Mouse (Mus musculus) hindbrain, embryonic 16.5 days (tissue): ENCODE measurements around the gene Prex1. TPM values are rescaled to one million over a fixed set of nuclear protein-coding genes. Genes with fewer than 3 reads are reported as not detected.

Experiments used
- ATAC-seq: fragments of 200-750 bp; cut with Nextera tagmentation; 2 replicates; pipeline ENCODE4 v1.8.0; 2017; ENCODE audit warnings: moderate TSS enrichment, moderate library complexity
- H3K27ac ChIP-seq: fragments of 300-500 bp; sonication (generic); 2 replicates; pipeline ENCODE4 v1.5.1; 2014; ENCODE audit warnings: low read depth, mild to moderate bottlenecking, control low read depth, low read length, moderate library complexity
- H3K27me3 ChIP-seq: fragments of 300-500 bp; sonication (generic); replicated peaks from 2 replicates; pipeline ENCODE4 v1.6.1; 2014; ENCODE audit warnings: low read length; ENCODE audit not compliant: control insufficient read depth, insufficient read depth
- H3K36me3 ChIP-seq: fragments of 300-500 bp; sonication (generic); 2 replicates; pipeline ENCODE4 v1.6.1; 2014; ENCODE audit warnings: mild to moderate bottlenecking, low read length, moderate library complexity, mixed read lengths; ENCODE audit not compliant: control insufficient read depth, insufficient read depth
- H3K4me1 ChIP-seq: fragments of 300-500 bp; sonication (generic); 2 replicates; pipeline ENCODE4 v1.6.1; 2014; ENCODE audit warnings: low read depth, low read length; ENCODE audit not compliant: control insufficient read depth, insufficient read depth
- H3K4me2 ChIP-seq: fragments of 300-500 bp; sonication (generic); 2 replicates; pipeline ENCODE4 v1.6.1; 2014; ENCODE audit warnings: mild to moderate bottlenecking, low read length, control low read depth, moderate library complexity
- H3K4me3 ChIP-seq: fragments of 300-500 bp; sonication (generic); 2 replicates; pipeline ENCODE4 v1.5.1; 2014; ENCODE audit warnings: mild to moderate bottlenecking, low read length, control low read depth, moderate library complexity
- H3K9ac ChIP-seq: fragments of 300-500 bp; sonication (generic); 2 replicates; pipeline ENCODE4 v1.6.1; 2014; ENCODE audit warnings: low read depth, mild to moderate bottlenecking, control low read depth, low read length, moderate library complexity
- H3K9me3 ChIP-seq: fragments of 300-500 bp; sonication (generic); 2 replicates; pipeline ENCODE4 v1.6.1; 2014; ENCODE audit warnings: mild to moderate bottlenecking, low read length, moderate library complexity; ENCODE audit not compliant: control insufficient read depth
- WGBS: fragments of 180-500 bp; shearing (Covaris S2); extraction: QIAGEN DNeasy Blood & Tissue Kit; methylation state at CpG from one replicate; pipeline ENCODE4 v1.1.7; 2014; 5-methylcytosine and 5-hydroxymethylcytosine counted together
- polyA plus RNA-seq: library from polyadenylated mRNA; unstranded; fragments of >200 nt; fragmentation: Nextera tagmentation; extraction: Ambion mirVana; gene quantifications from 2 replicates; pipeline ENCODE4 v1.2.1, GENCODE M21; 2015

Prex1 gene
- polyA plus RNA-seq, 1 experiment from 2014 or later: 27.3 TPM

- Histone ChIP-seq H3K9me3 (no peaks in the 10 kb centered on the region), H3K9ac (no peak overlapping the region; the same call in 1 of the 2 replicates), H3K27me3 (no peaks in the 10 kb centered on the region), H3K4me2 (no peak overlapping the region), H3K4me1 (peaks cover 38% of the 10 kb centered on the region), H3K36me3 (no peaks in the 10 kb centered on the region), H3K27ac (peak overlapping the region; percentile 30), H3K4me3 (no peak overlapping the region)
- 56% methylated on average over 9 of the region's 9 CpGs for WGBS
- ATAC-seq: peak; percentile 47
Measured at GRCm38 (mm10) chr2:166663250-166663961, 50.2 kb downstream of the Prex1 start.

- H3K36me3 ChIP-seq: no peaks in the 10 kb centered on the region
- WGBS: 38% methylated on average over 6 of the region's 6 CpGs
- H3K4me1 ChIP-seq: peaks cover 32% of the 10 kb centered on the region
- ATAC-seq: peak; percentile 50
- no peak overlapping the region for H3K4me2 ChIP-seq
- H3K9ac ChIP-seq: peak overlapping the region; percentile 8; the same call in 1 of the 2 replicates
- H3K9me3 ChIP-seq: no peaks in the 10 kb centered on the region
- H3K4me3 ChIP-seq: no peak overlapping the region
- no peaks in the 10 kb centered on the region for H3K27me3 ChIP-seq
- peak overlapping the region; percentile 30; the same call in 1 of the 2 replicates for H3K27ac ChIP-seq
Measured at GRCm38 (mm10) chr2:166662595-166663160, 51.0 kb downstream of the Prex1 start.

DNA sequence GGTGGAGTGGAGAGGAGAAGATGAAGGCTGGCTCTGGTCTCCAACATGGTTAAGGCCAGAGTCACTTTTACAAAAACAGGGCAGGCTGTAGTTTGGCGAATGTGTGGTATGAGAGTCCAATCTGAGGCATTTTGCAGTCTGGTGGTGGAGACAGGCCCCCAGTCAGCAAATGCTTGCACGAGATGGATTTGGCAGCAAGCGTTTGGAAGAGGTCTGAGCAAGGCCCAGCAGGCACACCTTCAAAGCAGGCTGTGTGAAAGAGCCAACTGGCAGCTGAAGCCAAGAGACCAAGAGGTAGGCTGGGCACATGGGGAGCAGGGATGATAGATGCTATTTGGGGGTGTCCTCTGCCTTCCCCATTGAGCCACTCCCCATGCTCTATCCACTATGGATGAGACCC, 51.7 kb downstream of the Prex1 start:
- Histone ChIP-seq H3K4me3 (no peak overlapping the region), H3K4me2 (no peak overlapping the region), H3K27me3 (no peaks in the 10 kb centered on the region), H3K9ac (no peak overlapping the region), H3K4me1 (peaks cover 32% of the 10 kb centered on the region), H3K36me3 (no peaks in the 10 kb centered on the region), H3K9me3 (no peaks in the 10 kb centered on the region), H3K27ac (peak overlapping the region; percentile 42; the same call in 1 of the 2 replicates)
- 47% methylated on average over 3 of the region's 3 CpGs for whole genome bisulfite sequencing
- peak; percentile 40; the same call in 1 of the 2 replicates for ATAC-seq

- Histone ChIP-seq H3K27ac (peak overlapping the region; percentile 42; the same call in 1 of the 2 replicates), H3K27me3 (no peaks in the 10 kb centered on the region), H3K9me3 (no peaks in the 10 kb centered on the region), H3K9ac (no peak overlapping the region), H3K4me3 (no peak overlapping the region), H3K4me2 (no peak overlapping the region), H3K4me1 (peaks cover 35% of the 10 kb centered on the region), H3K36me3 (no peaks in the 10 kb centered on the region)
- WGBS: 69% methylated on average over 12 of the region's 12 CpGs
- no peak for ATAC-seq
Measured at GRCm38 (mm10) chr2:166661498-166661897, 52.1 kb downstream of the Prex1 start.

GRCm38 (mm10) chr2:166658380-166658779, 55.3 kb downstream of the Prex1 start:
- Histone ChIP-seq H3K27me3 (no peaks in the 10 kb centered on the region), H3K4me2 (no peak overlapping the region), H3K9ac (no peak overlapping the region), H3K4me3 (no peak overlapping the region), H3K9me3 (no peaks in the 10 kb centered on the region), H3K27ac (no peak overlapping the region), H3K4me1 (peaks cover 43% of the 10 kb centered on the region), H3K36me3 (no peaks in the 10 kb centered on the region)
- ATAC-seq: no peak
- 62% methylated on average over 3 of the region's 3 CpGs for WGBS

DNA sequence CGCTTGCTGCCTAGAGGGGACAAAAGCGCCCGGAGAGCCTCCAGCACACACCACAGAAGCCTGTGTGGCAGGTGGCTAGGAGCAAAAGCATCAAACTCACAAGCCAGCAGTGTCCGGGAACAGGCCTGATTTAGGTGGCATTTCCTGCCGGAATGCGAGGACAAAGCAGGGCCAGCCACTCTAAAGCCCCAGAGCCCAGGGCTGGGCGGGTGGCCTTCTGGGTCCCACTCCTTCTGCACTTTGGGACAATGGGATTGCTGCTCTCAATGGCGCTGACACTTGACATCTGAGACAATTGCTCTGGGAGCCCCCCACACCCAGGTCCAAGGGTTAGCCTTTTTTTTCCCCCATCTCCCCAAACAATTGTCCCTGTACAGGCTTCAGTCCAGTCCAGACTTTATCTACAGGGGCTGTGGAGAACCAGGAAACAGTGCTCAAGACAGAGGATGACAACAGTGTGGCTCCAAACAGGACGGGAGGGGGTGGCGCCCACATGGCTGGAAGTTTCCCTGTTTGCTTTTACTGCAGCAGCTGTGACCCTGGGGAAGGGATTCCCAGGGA, 56.1 kb downstream of the Prex1 start:
- peaks cover 35% of the 10 kb centered on the region for H3K4me1 ChIP-seq
- H3K27me3 ChIP-seq: no peaks in the 10 kb centered on the region
- no peaks in the 10 kb centered on the region for H3K36me3 ChIP-seq
- no peak overlapping the region for H3K4me2 ChIP-seq
- no peaks in the 10 kb centered on the region for H3K9me3 ChIP-seq
- no peak overlapping the region for H3K4me3 ChIP-seq
- peak overlapping the region; percentile 51 for H3K27ac ChIP-seq
- 27% methylated on average over 10 of the region's 10 CpGs for WGBS
- peak overlapping the region; percentile 29; the same call in 1 of the 2 replicates for H3K9ac ChIP-seq
- ATAC-seq: no peak

GRCm38 (mm10) chr2:166656630-166657029, 57.0 kb downstream of the Prex1 start:
- H3K27me3 ChIP-seq: no peaks in the 10 kb centered on the region
- no peaks in the 10 kb centered on the region for H3K9me3 ChIP-seq
- no peaks in the 10 kb centered on the region for H3K36me3 ChIP-seq
- H3K27ac ChIP-seq: peak overlapping the region; percentile 13; the same call in 1 of the 2 replicates
- no peak overlapping the region; the same call in 1 of the 2 replicates for H3K4me2 ChIP-seq
- peaks cover 28% of the 10 kb centered on the region for H3K4me1 ChIP-seq
- no peak for ATAC-seq
- 43% methylated on average over 4 of the region's 4 CpGs for WGBS
- H3K4me3 ChIP-seq: no peak overlapping the region
- H3K9ac ChIP-seq: no peak overlapping the region

DNA sequence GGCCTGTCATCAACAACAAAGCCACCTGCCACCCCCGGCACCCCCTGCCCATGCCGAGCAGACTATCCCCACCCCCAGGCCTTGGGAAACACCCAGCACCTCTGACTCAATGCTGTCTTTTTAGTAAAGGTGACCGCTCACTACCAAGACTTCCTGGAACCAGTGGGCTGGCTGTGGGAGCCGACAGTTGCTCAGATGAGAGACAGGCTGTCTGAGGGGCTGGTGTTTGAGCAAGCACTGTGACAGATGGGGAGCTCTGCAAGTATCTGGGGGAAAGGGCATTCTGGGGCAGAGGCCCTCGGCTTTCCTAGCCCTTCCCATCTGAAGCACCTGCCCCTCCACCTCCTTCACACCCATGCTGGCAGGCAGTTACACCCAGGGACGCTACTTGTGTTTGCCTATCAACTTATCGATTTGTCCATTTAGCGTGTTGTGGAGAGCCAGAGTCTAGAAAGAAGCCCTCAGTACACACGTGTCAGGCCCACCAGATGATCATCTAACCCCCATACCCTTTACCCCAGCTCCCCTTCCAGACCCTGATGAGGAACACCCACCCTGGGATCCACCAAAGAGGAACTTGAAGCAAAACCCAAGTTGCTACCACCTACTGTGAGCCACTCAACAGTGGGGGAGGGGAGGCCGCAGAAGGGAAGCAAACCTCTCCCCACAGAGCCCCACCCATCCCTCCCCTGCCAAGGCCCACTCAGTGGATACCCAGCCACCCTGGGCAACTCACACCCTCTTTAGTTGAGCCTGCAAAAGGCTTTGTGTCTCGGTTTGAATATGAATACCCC, 57.7 kb downstream of the Prex1 start:
- H3K4me2 ChIP-seq: peak overlapping the region; percentile 27; the same call in 1 of the 2 replicates
- no peaks in the 10 kb centered on the region for H3K36me3 ChIP-seq
- H3K9ac ChIP-seq: peak overlapping the region; percentile 22; the same call in 1 of the 2 replicates
- no peaks in the 10 kb centered on the region for H3K27me3 ChIP-seq
- H3K27ac ChIP-seq: peak overlapping the region; percentile 23
- no peak overlapping the region for H3K4me3 ChIP-seq
- H3K9me3 ChIP-seq: no peaks in the 10 kb centered on the region
- H3K4me1 ChIP-seq: peaks cover 31% of the 10 kb centered on the region
- 48% methylated on average over 11 of the region's 11 CpGs for WGBS
- no peak for ATAC-seq
